Mouse (Mus musculus) thymus, postnatal 14 days (tissue): Measurements from ENCODE around the gene Dvl2.
"Not testable (repeated sequence)": the region's sequence is repeated elsewhere in the genome, so short reads cannot be mapped to it uniquely, and the experiment has no call there.

Source experiments
- DNase-seq: peaks from one replicate; pipeline ENCODE4 v3.0.0; 2021

Gene Dvl2

GRCm38 (mm10) chr11:70000396-70000898, at the start of gene Dvl2:
Gene Dvl2, plus strand, starts transcription at chr11:70000595.
- peak; percentile 91 for DNase-seq

DNA sequence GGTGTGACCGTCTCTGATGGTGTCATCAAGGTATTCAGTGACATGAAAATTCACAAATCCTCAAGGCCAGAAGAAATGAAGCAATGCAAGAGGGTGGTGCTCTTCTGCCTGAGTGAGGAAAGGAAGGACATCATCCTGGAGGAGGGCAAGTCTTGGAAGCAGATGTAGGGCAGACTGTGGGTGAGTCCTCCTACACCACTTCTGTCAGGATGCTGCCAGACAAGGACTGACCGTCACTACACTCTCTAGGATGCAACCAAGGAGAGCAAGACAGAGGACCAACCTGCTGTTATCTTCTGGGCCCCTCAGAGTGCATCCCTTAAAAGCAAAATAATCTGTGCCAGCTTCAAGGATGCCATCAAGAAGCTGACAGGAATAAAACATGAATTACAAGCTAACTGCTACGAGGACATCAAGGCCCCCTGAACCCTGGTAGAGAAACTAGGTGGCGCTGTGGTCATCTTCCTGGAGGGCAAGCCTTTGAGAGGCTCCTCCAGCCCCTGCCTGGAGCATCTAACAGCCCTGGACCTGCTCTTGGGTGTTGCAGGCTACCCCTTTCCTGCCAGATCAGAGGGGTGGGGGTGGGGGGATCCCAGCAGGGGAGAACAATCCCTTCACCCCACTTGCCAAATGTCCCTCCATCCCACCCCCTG, 49.5 kb upstream of the Dvl2 start:
- DNase-seq = peak; percentile 51

GRCm38 (mm10) chr11:69952274-69952673, 48.1 kb upstream of the Dvl2 start:
- DNase-seq = no peak

- DNase-seq = no peak
Observed at GRCm38 (mm10) chr11:69953267-69953915, 47.0 kb upstream of the Dvl2 start.

GRCm38 (mm10) chr11:69955618-69956017, 44.8 kb upstream of the Dvl2 start:
- DNase-seq = not testable (repeated sequence)

- DNase-seq = peak; percentile 33
Observed at GRCm38 (mm10) chr11:69956218-69956617, 44.2 kb upstream of the Dvl2 start.

- no peak for DNase-seq
Observed at GRCm38 (mm10) chr11:69960616-69961015, 39.8 kb upstream of the Dvl2 start.

GRCm38 (mm10) chr11:69961841-69962240, 38.6 kb upstream of the Dvl2 start:
- DNase-seq = no peak

- no peak for DNase-seq
Observed at GRCm38 (mm10) chr11:69964650-69965270, 35.6 kb upstream of the Dvl2 start, which contains the start of gene Cldn7. Gene Cldn7, plus strand, starts transcription at chr11:69964779.

- DNase-seq = no peak
Observed at GRCm38 (mm10) chr11:69965271-69966005, 35.0 kb upstream of the Dvl2 start.

GRCm38 (mm10) chr11:69966006-69966859, 34.2 kb upstream of the Dvl2 start:
- DNase-seq = no peak

DNA sequence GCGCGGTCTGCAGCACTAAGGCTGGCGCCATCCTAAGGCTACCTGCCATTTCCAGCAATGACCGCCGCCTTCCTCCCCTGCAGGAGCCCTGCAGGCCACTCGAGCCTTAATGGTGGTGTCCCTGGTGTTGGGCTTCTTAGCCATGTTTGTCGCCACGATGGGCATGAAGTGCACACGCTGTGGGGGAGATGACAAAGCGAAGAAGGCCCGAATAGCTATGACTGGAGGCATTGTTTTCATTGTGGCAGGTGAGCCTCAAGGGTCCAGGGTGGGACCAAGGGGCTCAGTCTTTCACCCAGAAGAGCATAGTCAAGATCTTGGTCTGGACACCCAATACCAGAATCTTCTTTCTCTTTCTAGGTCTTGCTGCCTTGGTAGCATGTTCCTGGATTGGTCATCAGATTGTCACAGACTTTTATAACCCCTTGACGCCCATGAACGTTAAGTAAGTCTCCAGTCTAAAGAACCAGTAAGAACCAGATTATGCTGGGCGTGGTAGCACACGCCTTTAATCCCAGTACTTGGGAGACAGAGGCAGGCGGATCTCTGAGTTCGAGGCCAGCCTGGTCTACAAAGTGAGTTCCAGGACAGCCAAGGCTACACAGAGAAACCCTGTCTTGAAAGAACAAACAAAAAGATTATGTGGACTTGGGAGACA, 33.4 kb upstream of the Dvl2 start:
- DNase-seq = no peak

- no peak for DNase-seq
Observed at GRCm38 (mm10) chr11:69968793-69969192, 31.6 kb upstream of the Dvl2 start.

DNA sequence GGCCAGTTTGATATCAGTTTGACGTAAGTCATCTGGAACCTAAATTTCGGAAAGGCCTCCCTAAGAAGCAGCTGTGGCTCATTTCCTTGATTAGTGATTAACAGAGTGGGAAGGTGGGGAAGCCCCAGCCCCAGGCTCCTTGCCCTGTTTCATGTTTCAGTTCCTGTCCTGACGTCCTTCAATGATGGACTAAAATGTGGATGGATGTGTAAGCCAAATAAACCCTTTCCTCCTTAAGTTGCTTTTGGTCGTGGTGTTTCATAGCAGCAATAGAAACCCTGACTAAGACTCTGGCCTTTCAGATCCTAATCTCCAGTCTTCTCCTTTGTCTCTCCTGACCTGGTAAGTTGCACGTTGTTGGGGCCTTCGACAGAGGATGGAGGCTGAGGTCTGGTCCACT, 30.2 kb upstream of the Dvl2 start:
- no peak for DNase-seq

- DNase-seq = no peak
Observed at GRCm38 (mm10) chr11:69970775-69971174, 29.6 kb upstream of the Dvl2 start.

- no peak for DNase-seq
Observed at GRCm38 (mm10) chr11:69974907-69975306, 25.5 kb upstream of the Dvl2 start.

GRCm38 (mm10) chr11:69976271-69976670, 24.1 kb upstream of the Dvl2 start:
- no peak for DNase-seq

GRCm38 (mm10) chr11:69979827-69980195, 20.6 kb upstream of the Dvl2 start:
- no peak for DNase-seq

DNA sequence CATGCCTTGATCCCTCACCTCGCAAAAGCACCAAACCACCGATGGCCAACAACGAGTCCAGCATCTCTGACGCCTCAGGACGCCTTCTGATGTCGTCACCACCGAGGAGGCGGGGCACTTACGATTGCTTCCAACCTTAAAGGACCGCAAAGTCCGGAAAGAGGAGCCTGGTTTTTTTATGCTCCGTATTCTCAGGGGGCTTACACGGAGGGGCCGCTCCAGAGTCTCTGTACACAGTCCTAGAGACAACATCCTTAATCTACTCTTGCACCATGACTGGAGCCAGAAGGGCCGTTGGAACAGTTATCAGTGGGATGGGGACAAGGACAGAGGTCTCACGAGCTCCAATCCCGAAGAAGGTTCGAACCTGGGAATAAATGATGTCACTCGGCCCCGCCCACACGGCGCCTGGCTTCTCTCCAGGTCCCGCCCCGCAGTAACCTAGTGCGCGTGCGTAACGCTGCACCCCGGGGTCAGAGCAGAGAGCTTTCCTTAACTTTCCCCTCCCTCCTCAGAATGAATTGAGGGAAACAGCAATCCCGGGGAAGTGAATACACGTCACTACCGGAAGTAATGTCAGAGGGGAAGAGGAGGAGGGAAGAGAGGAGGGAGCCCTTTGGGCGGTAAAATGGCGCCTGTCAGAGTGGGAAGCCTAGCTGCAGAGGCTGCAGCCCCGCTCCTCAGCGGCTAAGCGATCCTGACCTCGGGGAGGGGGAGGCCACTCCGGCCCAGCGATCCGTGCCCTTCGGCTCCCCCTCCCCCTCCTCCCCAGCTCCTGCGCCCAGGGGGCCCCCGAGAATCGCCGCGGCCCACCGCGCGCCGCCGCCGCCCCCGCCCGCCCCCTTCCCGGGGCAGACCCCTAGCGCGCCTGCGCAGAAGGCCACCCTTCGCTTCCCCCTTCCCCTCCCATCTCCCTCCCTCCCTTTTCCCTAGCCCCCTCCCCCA, 19.9 kb upstream of the Dvl2 start:
- DNase-seq = peak; percentile 91

DNA sequence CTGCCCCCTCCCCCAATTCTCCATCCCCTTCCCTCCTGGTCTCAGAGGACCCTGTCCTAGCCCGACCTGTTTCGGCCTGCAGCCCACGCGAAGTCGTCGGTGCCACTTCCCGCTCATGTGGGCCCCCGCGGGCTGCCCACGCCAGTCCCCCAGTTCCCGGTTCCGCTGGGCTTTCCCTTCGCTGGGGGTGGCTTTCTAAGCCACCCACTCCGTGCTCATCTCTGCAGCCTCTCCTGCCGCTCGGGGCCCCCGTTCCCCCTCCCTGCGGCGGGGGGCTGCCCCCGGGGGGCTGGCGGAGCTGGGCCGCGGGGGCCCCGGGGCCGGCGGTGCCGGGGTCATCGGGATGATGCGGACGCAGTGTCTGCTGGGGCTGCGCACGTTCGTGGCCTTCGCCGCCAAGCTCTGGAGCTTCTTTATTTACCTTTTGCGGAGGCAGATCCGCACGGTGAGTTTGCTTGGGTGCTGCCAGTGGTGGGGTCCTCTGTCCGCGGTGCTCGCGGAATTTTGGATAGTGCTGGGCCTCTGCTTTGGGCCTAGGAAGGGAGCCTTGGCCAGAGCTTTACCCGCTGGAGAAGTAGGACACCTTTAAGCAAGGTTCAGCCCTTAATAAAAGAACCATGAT, 19.1 kb upstream of the Dvl2 start, which contains the start of gene Ctdnep1:
Gene Ctdnep1 (plus strand): TSS at position 16 of the 622 bp plus-strand sequence.
- DNase-seq = no peak
